Mouse (Mus musculus) intestine, embryonic 16.5 days (tissue): ENCODE measurements around the gene Abcb11. TPM values are rescaled to one million over a fixed set of nuclear protein-coding genes. Genes with fewer than 3 reads are reported as not detected.
A peak's percentile ranks its signal among the peaks of the same experiment; 100 is the strongest.

Experiments used
- ATAC-seq: fragments of 200-750 bp; cut with Nextera tagmentation; 2 replicates; pipeline ENCODE4 v1.8.0; 2017; ENCODE audit warnings: moderate TSS enrichment, moderate library complexity
- H3K27ac ChIP-seq: fragments of 300-500 bp; sonication (generic); 2 replicates; pipeline ENCODE4 v1.5.1; 2014; ENCODE audit warnings: mild to moderate bottlenecking, low read length
- H3K27me3 ChIP-seq: fragments of 300-500 bp; sonication (generic); replicated peaks from 2 replicates; pipeline ENCODE4 v1.6.1; 2014; ENCODE audit warnings: low read length, control low read depth, mixed read lengths; ENCODE audit not compliant: control insufficient read depth, insufficient read depth
- H3K36me3 ChIP-seq: fragments of 300-500 bp; sonication (generic); 2 replicates; pipeline ENCODE4 v1.6.1; 2014; ENCODE audit warnings: low read length, control low read depth; ENCODE audit not compliant: control insufficient read depth, insufficient read depth
- H3K4me1 ChIP-seq: fragments of 300-500 bp; sonication (generic); 2 replicates; pipeline ENCODE4 v1.6.1; 2014; ENCODE audit warnings: low read length, control low read depth, mixed read lengths; ENCODE audit not compliant: control insufficient read depth, insufficient read depth
- H3K4me2 ChIP-seq: fragments of 300-500 bp; sonication (generic); 2 replicates; pipeline ENCODE4 v1.6.1; 2014; ENCODE audit warnings: low read depth, low read length, control low read depth
- H3K4me3 ChIP-seq: fragments of 300-500 bp; sonication (generic); 2 replicates; pipeline ENCODE4 v1.5.1; 2014; ENCODE audit warnings: mild to moderate bottlenecking, low read length
- H3K9ac ChIP-seq: fragments of 300-500 bp; sonication (generic); 2 replicates; pipeline ENCODE4 v1.6.1; 2014; ENCODE audit warnings: low read depth, low read length
- H3K9me3 ChIP-seq: fragments of 300-500 bp; sonication (generic); 2 replicates; pipeline ENCODE4 v1.6.1; 2016; ENCODE audit warnings: low read length, control low read depth; ENCODE audit not compliant: control insufficient read depth
- WGBS: fragments of 180-500 bp; shearing (Covaris S2); extraction: QIAGEN DNeasy Blood & Tissue Kit; methylation state at CpG from one replicate; pipeline ENCODE4 v1.1.7; 2014; 5-methylcytosine and 5-hydroxymethylcytosine counted together
- polyA plus RNA-seq: library from polyadenylated mRNA; unstranded; fragments of >200 nt; fragmentation: Nextera tagmentation; extraction: Ambion mirVana; gene quantifications from 2 replicates; pipeline ENCODE4 v1.2.1, GENCODE M21; 2015

Abcb11 gene
- polyA plus RNA-seq, 1 experiment from 2014 or later, result 4.0 TPM

GRCm38 (mm10) chr2:69234976-69235678 is 107.3 kb downstream of the Abcb11 start:
- ATAC-seq, result no peak
- no peaks in the 10 kb centered on the region for H3K9me3 ChIP-seq
- H3K4me3 ChIP-seq, result no peak overlapping the region
- no peak overlapping the region for H3K4me2 ChIP-seq
- no peaks in the 10 kb centered on the region for H3K36me3 ChIP-seq
- H3K27me3 ChIP-seq, result no peaks in the 10 kb centered on the region
- no peak overlapping the region for H3K27ac ChIP-seq
- 76% methylated on average over 5 of the region's 5 CpGs for WGBS
- no peaks in the 10 kb centered on the region for H3K4me1 ChIP-seq
- H3K9ac ChIP-seq, result no peak overlapping the region

GRCm38 (mm10) chr2:69232101-69232500 is 110.3 kb downstream of the Abcb11 start:
- H3K4me1 ChIP-seq, result no peaks in the 10 kb centered on the region
- no peaks in the 10 kb centered on the region for H3K9me3 ChIP-seq
- no peaks in the 10 kb centered on the region for H3K36me3 ChIP-seq
- H3K4me2 ChIP-seq, result no peak overlapping the region
- no peak overlapping the region for H3K9ac ChIP-seq
- H3K27me3 ChIP-seq, result no peaks in the 10 kb centered on the region
- H3K27ac ChIP-seq, result no peak overlapping the region
- H3K4me3 ChIP-seq, result no peak overlapping the region
- no peak for ATAC-seq

- Histone ChIP-seq H3K27me3 (no peaks in the 10 kb centered on the region), H3K4me2 (no peak overlapping the region), H3K4me3 (no peak overlapping the region), H3K9ac (no peak overlapping the region), H3K36me3 (no peaks in the 10 kb centered on the region), H3K27ac (no peak overlapping the region), H3K4me1 (no peaks in the 10 kb centered on the region), H3K9me3 (no peaks in the 10 kb centered on the region)
- 55% methylated on average over 2 of the region's 2 CpGs for WGBS
- peak; percentile 68 for ATAC-seq
Measured at GRCm38 (mm10) chr2:69230137-69230536, 112.3 kb downstream of the Abcb11 start.

GRCm38 (mm10) chr2:69228635-69229034 is 113.8 kb downstream of the Abcb11 start:
- Histone ChIP-seq H3K9me3 (no peaks in the 10 kb centered on the region), H3K36me3 (no peaks in the 10 kb centered on the region), H3K27ac (no peak overlapping the region), H3K4me1 (no peaks in the 10 kb centered on the region), H3K9ac (no peak overlapping the region), H3K4me3 (no peak overlapping the region), H3K4me2 (no peak overlapping the region), H3K27me3 (no peaks in the 10 kb centered on the region)
- ATAC-seq, result no peak
- 88% methylated on average over 6 of the region's 6 CpGs for WGBS

GRCm38 (mm10) chr2:69226876-69227275 is 115.5 kb downstream of the Abcb11 start:
- Histone ChIP-seq H3K4me3 (no peak overlapping the region), H3K27me3 (no peaks in the 10 kb centered on the region), H3K36me3 (no peaks in the 10 kb centered on the region), H3K27ac (no peak overlapping the region), H3K9me3 (no peaks in the 10 kb centered on the region), H3K4me2 (no peak overlapping the region), H3K9ac (no peak overlapping the region), H3K4me1 (no peaks in the 10 kb centered on the region)
- 91% methylated on average over 9 of the region's 9 CpGs for WGBS
- no peak for ATAC-seq

- no peak for ATAC-seq
- H3K4me3 ChIP-seq, result no peak overlapping the region
- H3K4me2 ChIP-seq, result no peak overlapping the region
- no peaks in the 10 kb centered on the region for H3K36me3 ChIP-seq
- WGBS, result 38% methylated on average over 2 of the region's 2 CpGs
- H3K27me3 ChIP-seq, result no peaks in the 10 kb centered on the region
- H3K9ac ChIP-seq, result no peak overlapping the region
- no peaks in the 10 kb centered on the region for H3K4me1 ChIP-seq
- H3K9me3 ChIP-seq, result no peaks in the 10 kb centered on the region
- H3K27ac ChIP-seq, result no peak overlapping the region
Measured at GRCm38 (mm10) chr2:69224724-69225123, 117.7 kb downstream of the Abcb11 start.

- H3K4me1 ChIP-seq, result no peaks in the 10 kb centered on the region
- WGBS, result 76% methylated on average over 10 of the region's 10 CpGs
- no peak for ATAC-seq
Measured at GRCm38 (mm10) chr2:69222815-69223214, 119.6 kb downstream of the Abcb11 start.

GRCm38 (mm10) chr2:69221868-69222416 is 120.5 kb downstream of the Abcb11 start:
- Histone ChIP-seq H3K27me3 (no peaks in the 10 kb centered on the region), H3K4me2 (no peak overlapping the region), H3K27ac (no peak overlapping the region), H3K9me3 (no peaks in the 10 kb centered on the region), H3K4me3 (no peak overlapping the region), H3K9ac (no peak overlapping the region), H3K36me3 (no peaks in the 10 kb centered on the region), H3K4me1 (no peaks in the 10 kb centered on the region)
- 61% methylated on average over 5 of the region's 5 CpGs for WGBS
- no peak for ATAC-seq

More at GRCm38 (mm10) chr2:69222815-69223214, 119.6 kb downstream of the Abcb11 start:
- Histone ChIP-seq H3K27ac (no peak overlapping the region), H3K27me3 (no peaks in the 10 kb centered on the region), H3K4me2 (no peak overlapping the region), H3K9ac (no peak overlapping the region), H3K9me3 (no peaks in the 10 kb centered on the region), H3K36me3 (no peaks in the 10 kb centered on the region), H3K4me3 (no peak overlapping the region)

GRCm38 (mm10) chr2:69215242-69215641 is 127.2 kb downstream of the Abcb11 start:
- Histone ChIP-seq H3K27me3 (no peaks in the 10 kb centered on the region), H3K36me3 (no peaks in the 10 kb centered on the region), H3K4me3 (no peak overlapping the region), H3K4me2 (no peak overlapping the region), H3K9me3 (no peaks in the 10 kb centered on the region), H3K27ac (no peak overlapping the region), H3K9ac (no peak overlapping the region), H3K4me1 (no peaks in the 10 kb centered on the region)
- WGBS, result 60% methylated on average over 7 of the region's 7 CpGs
- ATAC-seq, result no peak

GRCm38 (mm10) chr2:69212652-69213051 is 129.8 kb downstream of the Abcb11 start:
- ATAC-seq, result no peak

More at GRCm38 (mm10) chr2:69212652-69213051, 129.8 kb downstream of the Abcb11 start:
- Histone ChIP-seq H3K27me3 (no peaks in the 10 kb centered on the region), H3K4me3 (no peak overlapping the region), H3K36me3 (no peaks in the 10 kb centered on the region), H3K27ac (no peak overlapping the region), H3K4me2 (no peak overlapping the region), H3K9me3 (no peaks in the 10 kb centered on the region), H3K4me1 (no peaks in the 10 kb centered on the region), H3K9ac (no peak overlapping the region)
- 68% methylated on average over 10 of the region's 10 CpGs for WGBS
